In the genomic region with DNA sequence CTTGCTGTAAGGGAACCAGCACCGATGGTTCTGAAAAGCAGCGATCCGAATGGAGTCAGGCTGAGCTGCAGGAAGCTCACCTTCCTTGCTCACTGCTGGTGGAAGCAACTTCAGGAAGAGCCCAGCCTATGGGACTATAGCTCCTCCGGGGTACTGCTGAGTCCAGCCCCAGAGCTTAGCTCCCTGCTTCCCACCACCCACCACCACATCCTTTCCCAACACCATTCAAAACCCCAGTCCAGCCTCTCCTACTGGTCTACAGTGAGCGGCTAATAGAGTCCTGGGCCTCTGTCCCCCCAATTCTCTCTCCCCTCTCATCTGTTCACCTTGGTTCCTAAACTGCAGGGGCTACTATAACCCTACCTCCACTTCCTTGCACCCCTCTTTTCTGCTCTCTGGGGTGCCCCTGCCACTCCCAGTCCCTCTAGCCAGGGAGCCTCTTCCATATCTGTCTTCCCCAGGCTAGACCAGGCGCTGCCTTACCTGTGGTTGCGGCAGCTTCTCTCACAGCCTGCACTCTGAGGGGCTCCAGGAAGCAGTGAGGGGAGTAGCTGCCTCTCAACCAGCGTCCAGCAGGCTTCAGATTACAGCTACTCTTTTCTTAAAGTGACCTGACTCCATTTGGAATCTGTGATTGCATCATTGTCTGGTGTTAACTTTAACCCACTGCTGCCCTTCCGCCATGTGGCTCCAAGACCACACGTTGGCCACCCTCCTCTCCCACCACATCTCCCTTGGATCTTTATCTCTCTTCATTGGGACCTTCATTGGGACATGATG, we compare ENCODE assay signal across 8 mouse cellular contexts. TPM values are rescaled to one million over a fixed set of nuclear protein-coding genes. Genes with fewer than 3 reads are reported as not detected.
DNase-seq lines count a peak whose midpoint lies in the region; ATAC-seq lines count a peak whose summit lies in the region.

A gene (minus strand): TSS at position 689 of the 780 bp plus-strand sequence.

- H3K4me3 ChIP-seq in embryonic facial prominence, embryonic 14.5 days (ENCODE audit: low read depth, low read length) = peak within 1 kb of the TSS; percentile 52
- H3K4me3 ChIP-seq in heart, embryonic 15.5 days = peak within 1 kb of the TSS; percentile 40
- H3K4me3 ChIP-seq in limb, embryonic 12.5 days (replicated peaks) = peak within 1 kb of the TSS; percentile 47
- peak within 1 kb of the TSS; percentile 20 for H3K4me3 ChIP-seq in neural tube, embryonic 15.5 days (replicated peaks)

- H3K27ac ChIP-seq in embryonic facial prominence, embryonic 14.5 days (replicated peaks; ENCODE audit: low read depth, low read length) = peak within 1 kb of the TSS; percentile 79
- H3K27ac ChIP-seq in heart, embryonic 15.5 days = no peak within 1 kb of the TSS
- peak within 1 kb of the TSS; percentile 76 for H3K27ac ChIP-seq in limb, embryonic 12.5 days
- no peak within 1 kb of the TSS for H3K27ac ChIP-seq in neural tube, embryonic 15.5 days (replicated peaks)

- H3K27me3 ChIP-seq in embryonic facial prominence, embryonic 14.5 days (replicated peaks; ENCODE audit: control insufficient read depth, insufficient read depth, low read length) = no peaks in the 10 kb centered on the region
- no peaks in the 10 kb centered on the region for H3K27me3 ChIP-seq in heart, embryonic 15.5 days
- H3K27me3 ChIP-seq in limb, embryonic 12.5 days = no peaks in the 10 kb centered on the region
- H3K27me3 ChIP-seq in neural tube, embryonic 15.5 days (replicated peaks) = no peaks in the 10 kb centered on the region

- no peaks in the 10 kb centered on the region for H3K36me3 ChIP-seq in embryonic facial prominence, embryonic 14.5 days (ENCODE audit: control insufficient read depth, insufficient read depth, low read length)
- no peaks in the 10 kb centered on the region for H3K36me3 ChIP-seq in heart, embryonic 15.5 days
- H3K36me3 ChIP-seq in limb, embryonic 12.5 days = peaks cover 6% of the 10 kb centered on the region; the same call in 1 of the 2 replicates
- H3K36me3 ChIP-seq in neural tube, embryonic 15.5 days = no peaks in the 10 kb centered on the region

- DNase-seq in ovary, postnatal 14 days (ENCODE audit: low spot score) = peak; percentile 26
- no peak for DNase-seq in ovary, postnatal 36 days (ENCODE audit: low spot score)
- DNase-seq in embryonic facial prominence, embryonic 14.5 days (ENCODE audit: low spot score) = peak; percentile 69
- no peak for DNase-seq in ovary, postnatal 10 days (ENCODE audit: low spot score)
- no peak for DNase-seq in right cerebral cortex, postnatal 4 days

- ATAC-seq in embryonic facial prominence, embryonic 14.5 days (ENCODE audit: low read depth) = peak; percentile 41; the same call in 1 of the 2 replicates
- ATAC-seq in heart, embryonic 15.5 days (replicated peaks; ENCODE audit: insufficient number of reproducible peaks, insufficient read depth, low FRiP score, low read depth) = no peak; the same call in 1 of the 2 replicates
- peak; percentile 53 for ATAC-seq in limb, embryonic 12.5 days (ENCODE audit: insufficient number of reproducible peaks, insufficient read depth, low FRiP score, low TSS enrichment, low read depth)
- ATAC-seq in neural tube, embryonic 15.5 days (ENCODE audit: low FRiP score) = no peak

- peak within 1 kb of the TSS; percentile 67 for H3K9ac ChIP-seq in embryonic facial prominence, embryonic 14.5 days (ENCODE audit: low read depth, low read length)
- H3K9ac ChIP-seq in heart, embryonic 15.5 days = peak within 1 kb of the TSS; percentile 38; the same call in 1 of the 2 replicates
- H3K9ac ChIP-seq in limb, embryonic 12.5 days (replicated peaks) = peak within 1 kb of the TSS; percentile 54
- H3K9ac ChIP-seq in neural tube, embryonic 15.5 days (replicated peaks) = no peak within 1 kb of the TSS

- H3K9me3 ChIP-seq in embryonic facial prominence, embryonic 14.5 days (ENCODE audit: control insufficient read depth, low read length) = no peaks in the 10 kb centered on the region
- no peaks in the 10 kb centered on the region for H3K9me3 ChIP-seq in heart, embryonic 15.5 days (replicated peaks)
- no peaks in the 10 kb centered on the region for H3K9me3 ChIP-seq in limb, embryonic 12.5 days
- no peaks in the 10 kb centered on the region for H3K9me3 ChIP-seq in neural tube, embryonic 15.5 days (replicated peaks)

- peaks cover 25% of the 10 kb centered on the region for H3K4me1 ChIP-seq in embryonic facial prominence, embryonic 14.5 days (ENCODE audit: control insufficient read depth, insufficient read depth, low read length)
- peaks cover 16% of the 10 kb centered on the region for H3K4me1 ChIP-seq in heart, embryonic 15.5 days (replicated peaks)
- H3K4me1 ChIP-seq in limb, embryonic 12.5 days (replicated peaks) = peaks cover 18% of the 10 kb centered on the region
- H3K4me1 ChIP-seq in neural tube, embryonic 15.5 days = no peaks in the 10 kb centered on the region

- WGBS in embryonic facial prominence, embryonic 14.5 days = 13% methylated on average over 8 of the region's 10 CpGs
- WGBS in heart, embryonic 15.5 days = 42% methylated on average over 10 of the region's 10 CpGs
- WGBS in limb, embryonic 12.5 days = 21% methylated on average over 10 of the region's 10 CpGs
- 45% methylated on average over 10 of the region's 10 CpGs for WGBS in neural tube, embryonic 15.5 days

- peak within 1 kb of the TSS; percentile 63 for H3K4me2 ChIP-seq in embryonic facial prominence, embryonic 14.5 days (ENCODE audit: low read depth, low read length)
- peak within 1 kb of the TSS; percentile 54 for H3K4me2 ChIP-seq in heart, embryonic 15.5 days
- peak within 1 kb of the TSS; percentile 68 for H3K4me2 ChIP-seq in limb, embryonic 12.5 days
- peak within 1 kb of the TSS; percentile 27 for H3K4me2 ChIP-seq in neural tube, embryonic 15.5 days

RNA-seq across cellular contexts. Expression of the gene that starts here (rescaled TPM):
- 354 and 373 TPM in 2 replicates for polyA plus RNA-seq in embryonic facial prominence, embryonic 14.5 days (2014; fragmentation: Nextera tagmentation; extraction: Ambion mirVana)
- 34.7 and 54.2 TPM in 2 replicates for polyA plus RNA-seq in heart, embryonic 15.5 days (2015; fragmentation: Nextera tagmentation; extraction: Ambion mirVana)
- polyA plus RNA-seq in limb, embryonic 12.5 days (2016; fragmentation: Nextera tagmentation; extraction: Ambion mirVana) = 177 and 181 TPM in 2 replicates
- 63.4 and 69.1 TPM in 2 replicates for polyA plus RNA-seq in neural tube, embryonic 15.5 days (2015; fragmentation: Nextera tagmentation; extraction: Ambion mirVana)

Comparison
In these comparisons a context has a peak if more than half of its experiments do, and no peak if none do; other contexts are left out.
1. DNase-seq: peak in ovary, postnatal 14 days (single experiment) and embryonic facial prominence, embryonic 14.5 days (single experiment); none in ovary, postnatal 36 days (single experiment), ovary, postnatal 10 days (single experiment) and right cerebral cortex, postnatal 4 days (single experiment).
2. ATAC-seq: peak in embryonic facial prominence, embryonic 14.5 days (single experiment) and limb, embryonic 12.5 days (single experiment); none in heart, embryonic 15.5 days (single experiment) and neural tube, embryonic 15.5 days (single experiment).
3. H3K27ac ChIP-seq: peak in embryonic facial prominence, embryonic 14.5 days (single experiment) and limb, embryonic 12.5 days (single experiment); none in heart, embryonic 15.5 days (single experiment) and neural tube, embryonic 15.5 days (single experiment).
4. Peak in every context shown above with its lines, with median percentiles within 50 percentile points of each other: H3K4me2 ChIP-seq and H3K4me3 ChIP-seq.